ENCODE assay signal across 9 mouse cellular contexts in genomic region chr7:117739706-117740105, GRCm38 (mm10).
DNase-seq lines count a peak whose midpoint lies in the region; ATAC-seq lines count a peak whose summit lies in the region.
"Had no signal": no experiment of that assay in that cellular context is flagged by ENCODE, and none has a peak within 500 bp of the region (broad histone marks: within the 10 kb centered on the region; RNA-seq: fewer than 3 reads in every experiment).

No protein-coding gene starts in this region.

- peak; percentile 14 for DNase-seq in gastrocnemius, postnatal 14 days
- DNase-seq in gastrocnemius, adult 18-20 months (ENCODE audit: low spot score): no peak
- peak; percentile 39 to 46 for DNase-seq in right cerebral cortex, postnatal 10 days (ENCODE audit: low spot score in 2 of 2)
- no peak for DNase-seq in right cerebral cortex, postnatal 14 days
- DNase-seq in telencephalon, adult 2 months (ENCODE audit: low read depth, low spot score): peak; percentile 46
- no peak for DNase-seq in spleen, adult 12 weeks (ENCODE audit: low spot score)
- DNase-seq in kidney, adult 18-20 months: no peak
- DNase-seq: kidney, postnatal 10 days had no signal

- H3K9me3 ChIP-seq in intestine, embryonic 16.5 days (ENCODE audit: control insufficient read depth, low read length): no peaks in the 10 kb centered on the region

- no peak overlapping the region for H3K4me2 ChIP-seq in intestine, embryonic 16.5 days (ENCODE audit: low read depth, low read length)

- no peaks in the 10 kb centered on the region for H3K36me3 ChIP-seq in intestine, embryonic 16.5 days (ENCODE audit: control insufficient read depth, insufficient read depth, low read length)

- no peaks in the 10 kb centered on the region for H3K4me1 ChIP-seq in intestine, embryonic 16.5 days (ENCODE audit: control insufficient read depth, insufficient read depth, low read length)

- intact Hi-C loops in gastrocnemius, postnatal 14 days (cut with DNase I; ENCODE audit: low total_unique reads): no loop called here

- 34% methylated on average over 6 of the region's 6 CpGs for WGBS in intestine, embryonic 16.5 days

- no peaks in the 10 kb centered on the region for H3K27me3 ChIP-seq in intestine, embryonic 16.5 days (replicated peaks; ENCODE audit: control insufficient read depth, insufficient read depth, low read length)

- no peak overlapping the region for H3K27ac ChIP-seq in intestine, embryonic 16.5 days (ENCODE audit: low read length)

- peak; percentile 87 for ATAC-seq in intestine, embryonic 16.5 days

- H3K9ac ChIP-seq in intestine, embryonic 16.5 days (ENCODE audit: low read depth, low read length): no peak overlapping the region

- no peak overlapping the region for H3K4me3 ChIP-seq in intestine, embryonic 16.5 days (ENCODE audit: low read length)

Comparison
In these comparisons a context has a peak if more than half of its experiments do, and no peak if none do; other contexts are left out.
1. DNase-seq: peak in gastrocnemius, postnatal 14 days (single experiment), right cerebral cortex, postnatal 10 days (2 of 2) and telencephalon, adult 2 months (single experiment); none in gastrocnemius, adult 18-20 months (single experiment), right cerebral cortex, postnatal 14 days (single experiment), spleen, adult 12 weeks (single experiment) and kidney, adult 18-20 months (single experiment).